Mouse (Mus musculus): ENCODE results near the gene Slc25a25.

DNA sequence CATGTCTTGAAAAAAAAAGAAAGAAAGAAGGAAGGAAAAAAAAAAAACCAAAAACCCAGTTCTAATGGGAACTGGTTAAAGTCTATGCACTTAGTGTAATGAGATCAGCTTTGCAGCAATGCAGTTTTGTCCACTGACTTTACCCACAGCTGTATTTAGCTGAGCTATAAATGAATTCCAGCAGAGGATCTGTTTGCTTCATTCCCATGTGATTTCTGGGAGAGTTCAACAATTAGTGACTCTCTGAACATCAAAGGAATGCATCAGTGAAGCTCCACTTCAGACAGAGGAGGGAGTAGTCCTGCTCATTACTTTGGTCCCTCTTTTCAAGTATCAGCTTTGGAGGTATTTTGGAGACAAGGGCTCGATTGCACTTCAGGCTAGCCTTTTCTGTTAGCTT lies 5.7 kb downstream of the Slc25a25 start:
- TF ChIP-seq FLI1 (IDR thresholded peaks at IDR 0.05; ENCODE audit: low read length) (no peak), GATA1 (IDR thresholded peaks at IDR 0.05; ENCODE audit: borderline replicate concordance, low read length) (no peak)

Measured in megakaryocyte, embryonic 14.5 days (primary cell).